In genomic region chr15:97174989-97175388, GRCm38 (mm10) we compare ENCODE assay signal across 11 mouse cellular contexts.
A peak's percentile ranks its signal among the peaks of the same experiment; 100 is the strongest.
DNase-seq lines count a peak whose midpoint lies in the region; ATAC-seq and TF ChIP-seq lines count a peak whose summit lies in the region.
"Had no signal": no experiment of that assay in that cellular context is flagged by ENCODE, and none has a peak within 500 bp of the region (broad histone marks: within the 10 kb centered on the region; RNA-seq: fewer than 3 reads in every experiment).

No protein-coding gene starts in this region.

- no peak for TF ChIP-seq CTCF in lung, postnatal 0 days (IDR thresholded peaks at IDR 0.05)

- DNase-seq in adrenal gland, adult 8-10 months, result peak; percentile 5
- DNase-seq in adrenal gland, postnatal 25 days, result no peak
- DNase-seq in adrenal gland, postnatal 36 days, result peak; percentile 18 to 22
- peak; percentile 87 for DNase-seq in lung, postnatal 0 days (ENCODE audit: low spot score)
- no peak for DNase-seq in frontal cortex, postnatal 10 days (ENCODE audit: low spot score in 2 of 2)
- no peak for DNase-seq in gastrocnemius, postnatal 4 days (ENCODE audit: low spot score in 2 of 2)

- H3K27me3 ChIP-seq in kidney, embryonic 14.5 days (ENCODE audit: control insufficient read depth, insufficient read depth, low read length), result no peaks in the 10 kb centered on the region
- no peaks in the 10 kb centered on the region for H3K27me3 ChIP-seq in lung, postnatal 0 days (replicated peaks; ENCODE audit: insufficient read depth, low read length)
- H3K27me3 ChIP-seq: embryonic facial prominence, embryonic 15.5 days; neural tube, embryonic 13.5 days had no signal

- peak; percentile 68 for ATAC-seq in kidney, embryonic 14.5 days (ENCODE audit: low FRiP score, low TSS enrichment)
- peak; percentile 91 for ATAC-seq in lung, postnatal 0 days
- no peak for ATAC-seq in granulocyte monocyte progenitor cell, adult 5-6 weeks (replicated peaks; ENCODE audit: poor library complexity, severe bottlenecking)

- no peak for TF ChIP-seq EP300 in lung, postnatal 0 days (IDR thresholded peaks at IDR 0.05)

- H3K4me2 ChIP-seq in kidney, embryonic 14.5 days (replicated peaks; ENCODE audit: low read depth, low read length), result no peak overlapping the region
- no peak overlapping the region for H3K4me2 ChIP-seq in lung, postnatal 0 days (replicated peaks; ENCODE audit: low read depth, low read length)
- H3K4me2 ChIP-seq: embryonic facial prominence, embryonic 15.5 days; neural tube, embryonic 13.5 days had no signal

- H3K36me3 ChIP-seq in kidney, embryonic 14.5 days (ENCODE audit: control insufficient read depth, insufficient read depth, low read length), result no peaks in the 10 kb centered on the region
- H3K36me3 ChIP-seq in lung, postnatal 0 days (ENCODE audit: insufficient read depth, low read length), result no peaks in the 10 kb centered on the region
- H3K36me3 ChIP-seq: embryonic facial prominence, embryonic 15.5 days; neural tube, embryonic 13.5 days had no signal

- no peaks in the 10 kb centered on the region for H3K9me3 ChIP-seq in kidney, embryonic 14.5 days (ENCODE audit: control insufficient read depth, low read length)
- H3K9me3 ChIP-seq in lung, postnatal 0 days (ENCODE audit: low read length), result no peaks in the 10 kb centered on the region
- H3K9me3 ChIP-seq: embryonic facial prominence, embryonic 15.5 days; neural tube, embryonic 13.5 days had no signal

- WGBS in kidney, embryonic 14.5 days, result 17% methylated on average over 5 of the region's 5 CpGs
- WGBS in lung, postnatal 0 days, result 22% methylated on average over 5 of the region's 5 CpGs

- H3K4me1 ChIP-seq in kidney, embryonic 14.5 days (ENCODE audit: control insufficient read depth, insufficient read depth, low read length), result peaks cover 10% of the 10 kb centered on the region
- no peaks in the 10 kb centered on the region for H3K4me1 ChIP-seq in lung, postnatal 0 days (ENCODE audit: insufficient read depth, low read depth, low read length)
- H3K4me1 ChIP-seq: embryonic facial prominence, embryonic 15.5 days had no signal

- H3K9ac ChIP-seq in kidney, embryonic 14.5 days (ENCODE audit: low read depth, low read length), result no peak overlapping the region
- H3K9ac ChIP-seq in lung, postnatal 0 days (replicated peaks; ENCODE audit: low read depth), result no peak overlapping the region
- H3K9ac ChIP-seq: embryonic facial prominence, embryonic 15.5 days; liver, embryonic 14.5 days; neural tube, embryonic 13.5 days had no signal

- no peak overlapping the region for H3K4me3 ChIP-seq in kidney, embryonic 14.5 days (ENCODE audit: low read length)
- no peak overlapping the region for H3K4me3 ChIP-seq in lung, postnatal 0 days (ENCODE audit: low read depth, low read length)
- H3K4me3 ChIP-seq: embryonic facial prominence, embryonic 15.5 days; neural tube, embryonic 13.5 days had no signal

- peak overlapping the region; percentile 51 for H3K27ac ChIP-seq in kidney, embryonic 14.5 days (ENCODE audit: low read depth, low read length)
- peak overlapping the region; percentile 39; the same call in 1 of the 2 replicates for H3K27ac ChIP-seq in lung, postnatal 0 days (ENCODE audit: low read length)
- H3K27ac ChIP-seq: embryonic facial prominence, embryonic 15.5 days; liver, embryonic 14.5 days; neural tube, embryonic 13.5 days had no signal

Comparison
In these comparisons a context has a peak if more than half of its experiments do, and no peak if none do; other contexts are left out.
1. DNase-seq: peak in adrenal gland, adult 8-10 months (single experiment), adrenal gland, postnatal 36 days (2 of 2) and lung, postnatal 0 days (single experiment); none in adrenal gland, postnatal 25 days (single experiment), frontal cortex, postnatal 10 days (0 of 2) and gastrocnemius, postnatal 4 days (0 of 2).